In genomic region chr1:35811795-35812194, GRCm38 (mm10) we compare ENCODE assay signal across 12 mouse cellular contexts.
"Had no signal": no experiment of that assay in that cellular context is flagged by ENCODE, and none has a peak within 500 bp of the region (broad histone marks: within the 10 kb centered on the region; RNA-seq: fewer than 3 reads in every experiment).

No protein-coding gene starts in this region.

- H3K4me1 ChIP-seq: stomach, embryonic 15.5 days had no signal

- H3K27ac ChIP-seq: layer of hippocampus, adult 2 months; limb, embryonic 13.5 days; liver, embryonic 14.5 days; stomach, embryonic 15.5 days had no signal

- DNase-seq: kidney, adult 11 months; kidney, adult 9 months; kidney, postnatal 10 days; kidney, postnatal 4 days; lung, adult 18-20 months; lung, postnatal 36 days; right cerebral cortex, postnatal 14 days; thymus, postnatal 36 days had no signal

- H3K27me3 ChIP-seq: limb, embryonic 13.5 days; stomach, embryonic 15.5 days had no signal

- H3K4me3 ChIP-seq: layer of hippocampus, adult 2 months; limb, embryonic 13.5 days; stomach, embryonic 15.5 days had no signal

- H3K9ac ChIP-seq: limb, embryonic 13.5 days; liver, embryonic 14.5 days; stomach, embryonic 15.5 days had no signal

- H3K4me2 ChIP-seq: limb, embryonic 13.5 days; stomach, embryonic 15.5 days had no signal

- H3K9me3 ChIP-seq: limb, embryonic 13.5 days; stomach, embryonic 15.5 days had no signal

- H3K36me3 ChIP-seq: limb, embryonic 13.5 days; stomach, embryonic 15.5 days had no signal
